Mouse (Mus musculus) limb, embryonic 10.5 days (tissue): ENCODE results near the gene Scube3. TPM values are rescaled to one million over a fixed set of nuclear protein-coding genes. Genes with fewer than 3 reads are reported as not detected.
A peak's percentile ranks its signal among the peaks of the same experiment; 100 is the strongest.

ENCODE experiments used
- DNase-seq: peaks from one replicate; pipeline ENCODE4 v3.0.0-alpha.2; 2017; ENCODE audit warnings: low spot score
- H3K27ac ChIP-seq: fragments of 300-500 bp; sonication (generic); 2 replicates; pipeline ENCODE4 v1.5.1; 2016; ENCODE audit warnings: mild to moderate bottlenecking
- H3K27me3 ChIP-seq: fragments of 300-500 bp; sonication (generic); 2 replicates; pipeline ENCODE4 v1.6.1; 2016; ENCODE audit warnings: low read depth, mild to moderate bottlenecking; ENCODE audit not compliant: poor library complexity, severe bottlenecking
- H3K36me3 ChIP-seq: fragments of 300-500 bp; sonication (generic); 2 replicates; pipeline ENCODE4 v1.6.1; 2016; ENCODE audit warnings: mild to moderate bottlenecking, moderate library complexity
- H3K4me1 ChIP-seq: fragments of 300-500 bp; sonication (generic); 2 replicates; pipeline ENCODE4 v1.6.1; 2016
- H3K4me3 ChIP-seq: fragments of 300-500 bp; sonication (generic); 2 replicates; pipeline ENCODE4 v1.5.1; 2016; ENCODE audit warnings: mild to moderate bottlenecking, moderate library complexity
- H3K9me3 ChIP-seq: fragments of 300-500 bp; sonication (generic); replicated peaks from 2 replicates; pipeline ENCODE4 v1.6.1; 2016; ENCODE audit warnings: mild to moderate bottlenecking
- WGBS: fragments of 180-500 bp; shearing (Covaris S2); methylation state at CpG from one replicate; pipeline ENCODE4 v1.1.7; 2016; 5-methylcytosine and 5-hydroxymethylcytosine counted together
- polyA plus RNA-seq: library from polyadenylated mRNA; unstranded; fragments of >200 nt; fragmentation: Nextera tagmentation; extraction: Ambion mirVana; gene quantifications from 2 replicates; pipeline ENCODE4 v1.2.1, GENCODE M21; 2016

The Scube3 gene
- polyA plus RNA-seq, 1 experiment from 2014 or later: 11.0 TPM

DNA sequence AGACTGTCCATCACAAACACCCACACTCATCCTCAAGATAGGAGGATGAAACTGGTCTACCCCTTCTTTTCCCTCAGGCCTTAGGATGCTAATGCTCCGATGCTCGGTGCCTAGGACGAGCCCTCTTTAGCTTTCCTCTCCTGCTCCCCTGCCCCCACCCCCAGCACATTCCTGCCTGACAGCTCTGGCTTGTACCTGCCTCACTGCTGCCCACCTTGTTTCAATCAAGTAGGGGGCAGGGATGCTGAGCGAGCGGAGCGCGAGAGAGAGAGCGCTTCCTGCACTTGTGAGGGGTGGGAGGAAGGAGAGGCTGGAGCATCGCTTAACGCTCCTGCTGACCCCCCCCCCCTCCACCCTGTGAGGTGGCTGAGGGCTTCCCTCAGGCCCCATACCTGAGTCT, 18.4 kb downstream of the Scube3 start:
- H3K27me3 ChIP-seq: peaks cover 33% of the 10 kb centered on the region
- H3K36me3 ChIP-seq: peaks cover 92% of the 10 kb centered on the region
- H3K9me3 ChIP-seq: no peaks in the 10 kb centered on the region
- 8% methylated on average over 10 of the region's 10 CpGs for WGBS
- DNase-seq: peak; percentile 89
- H3K4me3 ChIP-seq: peak overlapping the region; percentile 29
- peak overlapping the region; percentile 81 for H3K27ac ChIP-seq
- peaks cover 70% of the 10 kb centered on the region for H3K4me1 ChIP-seq

GRCm38 (mm10) chr17:28161310-28161881, 19.5 kb downstream of the Scube3 start:
- H3K4me1 ChIP-seq: peaks cover 63% of the 10 kb centered on the region
- 22% methylated on average over 11 of the region's 11 CpGs for WGBS
- H3K9me3 ChIP-seq: no peaks in the 10 kb centered on the region
- H3K27ac ChIP-seq: peak overlapping the region; percentile 81
- DNase-seq: peak; percentile 71
- H3K36me3 ChIP-seq: peaks cover 92% of the 10 kb centered on the region
- peaks cover 33% of the 10 kb centered on the region for H3K27me3 ChIP-seq
- H3K4me3 ChIP-seq: peak overlapping the region; percentile 29

DNA sequence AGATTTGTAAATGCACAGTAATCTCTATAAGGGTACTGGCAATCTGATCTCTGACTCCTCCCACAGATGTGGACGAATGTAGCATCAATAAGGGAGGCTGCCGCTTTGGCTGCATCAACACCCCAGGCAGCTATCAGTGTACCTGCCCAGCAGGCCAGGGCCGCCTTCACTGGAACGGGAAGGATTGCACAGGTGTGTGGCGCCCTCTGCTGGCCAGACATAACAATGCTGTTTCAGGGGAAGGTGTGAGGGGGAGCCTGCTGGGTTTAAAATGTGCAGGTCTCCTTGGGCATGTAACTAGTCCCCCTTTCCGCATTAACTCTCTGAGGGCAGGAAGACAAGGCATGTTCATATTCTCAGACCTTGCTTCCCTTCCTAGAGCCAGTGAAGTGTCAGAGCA, 21.7 kb downstream of the Scube3 start:
- Histone ChIP-seq H3K9me3 (no peaks in the 10 kb centered on the region), H3K27ac (no peak overlapping the region), H3K36me3 (peaks cover 93% of the 10 kb centered on the region), H3K27me3 (peaks cover 24% of the 10 kb centered on the region), H3K4me1 (peaks cover 41% of the 10 kb centered on the region), H3K4me3 (no peak overlapping the region; the same call in 1 of the 2 replicates)
- peak; percentile 95 for DNase-seq
- 14% methylated on average over 6 of the region's 6 CpGs for WGBS

DNA sequence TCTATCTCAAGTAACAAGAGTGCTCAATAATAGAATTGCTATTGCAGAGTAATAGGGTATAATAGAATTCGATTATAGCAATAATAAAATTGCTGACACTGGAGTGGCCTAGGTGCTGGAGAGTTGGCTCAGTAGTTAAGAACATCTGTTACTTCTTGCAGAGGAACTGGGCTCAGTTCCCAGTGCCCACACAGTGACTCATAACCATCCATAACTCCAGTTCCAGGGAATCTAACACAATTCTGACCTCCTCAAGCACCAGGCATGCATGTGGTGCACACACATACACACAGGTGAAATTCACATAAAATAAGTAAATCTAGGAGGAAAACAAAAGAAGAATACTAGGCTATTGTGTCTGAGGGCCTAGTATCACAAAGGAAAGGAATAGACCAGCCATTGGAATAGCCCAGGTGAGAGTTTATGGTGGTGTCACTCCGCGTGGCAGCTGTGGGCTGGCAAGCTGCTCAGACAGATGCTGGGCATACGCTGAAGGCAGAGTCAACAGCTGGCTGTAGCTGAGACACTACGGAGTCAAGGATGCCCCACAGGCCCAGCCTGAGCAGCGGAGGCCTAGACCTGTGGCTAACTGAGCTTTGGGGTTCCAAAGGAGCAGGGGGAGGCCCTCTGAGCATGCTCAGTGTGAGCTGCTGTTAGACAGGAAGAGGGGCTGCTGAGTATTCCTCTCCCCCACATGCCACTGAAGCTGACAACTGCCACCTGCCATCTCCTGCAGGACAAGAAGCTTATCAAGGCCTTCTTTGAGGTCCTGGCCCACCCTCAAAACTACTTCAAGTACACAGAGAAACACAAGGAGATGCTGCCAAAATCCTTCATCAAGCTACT, 28.7 kb downstream of the Scube3 start:
- WGBS: 89% methylated on average over 6 of the region's 6 CpGs
- H3K9me3 ChIP-seq: no peaks in the 10 kb centered on the region
- peaks cover 30% of the 10 kb centered on the region for H3K4me1 ChIP-seq
- H3K27me3 ChIP-seq: no peaks in the 10 kb centered on the region
- no peak for DNase-seq
- H3K4me3 ChIP-seq: no peak overlapping the region
- no peak overlapping the region for H3K27ac ChIP-seq
- peaks cover 82% of the 10 kb centered on the region for H3K36me3 ChIP-seq

- WGBS: 75% methylated on average over 9 of the region's 9 CpGs
- Histone ChIP-seq H3K27ac (peak overlapping the region; percentile 1; the same call in 1 of the 2 replicates), H3K9me3 (no peaks in the 10 kb centered on the region), H3K4me3 (no peak overlapping the region), H3K4me1 (peaks cover 45% of the 10 kb centered on the region), H3K27me3 (no peaks in the 10 kb centered on the region), H3K36me3 (peaks cover 62% of the 10 kb centered on the region)
- DNase-seq: no peak
Observed at GRCm38 (mm10) chr17:28172690-28173089, 30.7 kb downstream of the Scube3 start.

DNA sequence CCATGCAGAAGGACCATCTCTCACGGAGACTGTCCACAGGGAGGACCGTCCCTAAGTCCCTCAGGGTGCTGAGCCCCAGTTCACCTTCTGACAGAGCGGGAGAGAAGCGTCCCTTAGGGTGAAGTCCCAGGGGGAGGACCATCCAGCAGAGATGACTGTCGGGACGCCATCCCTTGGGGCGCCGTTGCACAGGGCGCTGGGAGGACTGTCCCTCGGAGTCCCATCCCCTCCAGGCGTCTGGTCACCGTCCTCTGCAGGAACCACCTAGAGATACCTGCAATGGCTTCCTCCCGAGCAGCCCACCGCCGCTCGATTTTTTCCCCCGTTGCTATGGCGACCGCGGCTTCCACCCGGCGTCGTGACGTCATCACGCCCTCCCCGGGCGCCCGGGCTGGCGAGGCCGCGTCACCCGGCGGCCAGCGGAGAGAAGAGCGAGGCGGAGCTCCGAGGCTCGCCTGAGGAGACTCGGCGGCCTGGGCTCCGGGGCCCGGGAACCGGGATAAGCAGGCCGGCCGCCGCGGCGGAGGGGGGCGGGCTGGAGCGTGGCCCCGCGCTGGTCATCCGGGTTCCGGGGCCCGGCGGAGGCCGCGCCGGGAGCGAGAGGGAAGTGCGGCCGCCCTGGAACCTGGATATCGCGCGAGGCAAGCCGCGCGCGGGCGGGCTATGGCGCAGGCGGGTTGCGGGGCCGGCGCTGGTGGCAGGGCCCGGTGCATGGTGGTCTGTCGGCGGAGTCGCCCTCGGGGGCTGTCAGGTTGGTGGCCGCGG, 35.0 kb downstream of the Scube3 start, which contains the start of gene Zfp523:
Gene Zfp523 (plus strand): TSS at position 355 of the 765 bp plus-strand sequence.
- Histone ChIP-seq H3K27me3 (no peaks in the 10 kb centered on the region), H3K4me3 (peak within 1 kb of the TSS; percentile 72), H3K4me1 (peaks cover 76% of the 10 kb centered on the region), H3K36me3 (peaks cover 33% of the 10 kb centered on the region), H3K27ac (peak within 1 kb of the TSS; percentile 94), H3K9me3 (no peaks in the 10 kb centered on the region)
- WGBS: under 1% methylated on average over 74 of the region's 82 CpGs
- peak; percentile 98 for DNase-seq

- H3K27me3 ChIP-seq: no peaks in the 10 kb centered on the region
- peak overlapping the region; percentile 94 for H3K27ac ChIP-seq
- peaks cover 70% of the 10 kb centered on the region for H3K4me1 ChIP-seq
- H3K4me3 ChIP-seq: peak overlapping the region; percentile 72
- WGBS: 10% methylated on average over 22 of the region's 22 CpGs
- no peaks in the 10 kb centered on the region for H3K9me3 ChIP-seq
- no peak for DNase-seq
- peaks cover 27% of the 10 kb centered on the region for H3K36me3 ChIP-seq
Observed at GRCm38 (mm10) chr17:28177540-28178046, 35.7 kb downstream of the Scube3 start.

GRCm38 (mm10) chr17:28180331-28180730, 38.4 kb downstream of the Scube3 start:
- no peaks in the 10 kb centered on the region for H3K27me3 ChIP-seq
- H3K4me1 ChIP-seq: peaks cover 56% of the 10 kb centered on the region
- WGBS: 76% methylated on average over 4 of the region's 4 CpGs
- H3K27ac ChIP-seq: no peak overlapping the region
- peaks cover 16% of the 10 kb centered on the region for H3K36me3 ChIP-seq
- no peak for DNase-seq
- no peaks in the 10 kb centered on the region for H3K9me3 ChIP-seq
- no peak overlapping the region for H3K4me3 ChIP-seq

DNA sequence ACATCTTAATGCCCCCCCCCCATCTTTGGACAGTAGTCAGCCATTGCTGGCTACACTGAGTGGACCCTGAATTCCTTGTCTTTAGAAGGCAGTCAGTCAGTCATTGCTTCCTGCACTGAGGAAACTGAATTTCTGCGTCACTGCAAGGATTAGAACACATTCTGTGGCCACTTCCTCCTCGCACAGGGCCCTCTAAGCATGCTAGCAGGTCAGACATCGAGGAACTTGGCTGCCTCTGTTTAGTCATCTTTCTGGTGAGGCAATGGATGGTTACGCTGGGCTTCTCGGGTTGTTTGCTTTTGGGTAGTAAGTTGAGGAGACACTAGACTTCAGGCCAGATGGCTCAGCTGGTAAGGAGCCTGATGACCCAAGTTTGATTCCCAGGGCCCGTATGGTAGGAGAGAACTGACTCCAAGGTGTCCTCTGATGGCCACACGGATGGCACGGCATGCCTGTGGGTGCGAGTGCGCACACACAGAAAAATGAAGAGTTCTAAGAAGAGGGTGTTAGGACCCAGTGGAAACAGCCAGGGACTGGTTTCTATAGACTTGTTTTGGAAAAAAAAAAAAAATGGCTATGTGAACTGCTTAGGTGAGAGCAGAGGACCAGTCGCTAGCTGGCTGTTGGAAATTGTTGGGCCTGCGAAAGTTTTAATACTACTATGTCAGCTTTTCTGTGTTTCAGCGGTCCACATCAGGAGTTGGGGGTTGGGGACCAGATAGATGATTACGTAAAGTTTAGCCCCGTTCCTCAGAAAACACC, 39.0 kb downstream of the Scube3 start:
- peaks cover 51% of the 10 kb centered on the region for H3K4me1 ChIP-seq
- peaks cover 22% of the 10 kb centered on the region for H3K36me3 ChIP-seq
- H3K4me3 ChIP-seq: no peak overlapping the region
- no peaks in the 10 kb centered on the region for H3K9me3 ChIP-seq
- 91% methylated on average over 15 of the region's 15 CpGs for WGBS
- DNase-seq: no peak
- no peak overlapping the region for H3K27ac ChIP-seq
- no peaks in the 10 kb centered on the region for H3K27me3 ChIP-seq

DNA sequence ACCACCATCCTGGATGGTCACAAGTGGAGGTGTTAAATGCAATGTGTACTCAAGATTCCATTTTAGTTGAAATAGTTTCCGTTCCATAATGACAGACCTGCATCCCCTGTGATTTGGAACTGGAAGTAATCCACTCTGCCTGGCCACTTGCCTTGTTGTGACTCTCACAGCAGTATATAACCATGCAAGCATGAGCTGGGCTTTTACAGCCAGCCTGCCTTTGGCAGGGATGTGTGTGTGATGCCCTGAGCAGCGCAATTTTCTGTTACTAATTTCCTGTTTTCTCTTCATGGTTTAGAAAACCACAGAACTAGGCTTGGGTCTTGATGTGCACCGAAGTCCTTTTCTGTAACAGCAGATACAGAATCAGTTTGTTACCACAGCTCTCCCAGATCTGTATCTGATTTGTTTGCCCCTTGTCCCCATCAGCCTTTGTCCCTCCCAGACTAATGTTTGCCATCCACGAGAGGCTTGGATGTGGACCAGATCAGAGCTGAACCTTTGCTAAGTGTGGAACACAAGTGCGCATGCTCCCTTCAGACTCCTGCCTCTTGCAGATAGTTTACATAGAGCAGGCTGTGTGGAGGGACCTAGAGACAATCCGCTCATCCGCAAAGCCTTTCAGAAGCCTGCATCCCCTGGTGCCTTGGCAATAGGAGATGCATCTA, 43.2 kb downstream of the Scube3 start:
- Histone ChIP-seq H3K27me3 (no peaks in the 10 kb centered on the region), H3K9me3 (no peaks in the 10 kb centered on the region), H3K36me3 (peaks cover 28% of the 10 kb centered on the region), H3K4me3 (no peak overlapping the region), H3K4me1 (peaks cover 19% of the 10 kb centered on the region), H3K27ac (no peak overlapping the region)
- 88% methylated on average over 7 of the region's 7 CpGs for WGBS
- DNase-seq: no peak

- DNase-seq: no peak
- no peak overlapping the region for H3K4me3 ChIP-seq
- no peak overlapping the region for H3K27ac ChIP-seq
- H3K9me3 ChIP-seq: no peaks in the 10 kb centered on the region
- 88% methylated on average over 5 of the region's 5 CpGs for WGBS
- H3K36me3 ChIP-seq: peaks cover 52% of the 10 kb centered on the region
- H3K4me1 ChIP-seq: 0 out of 2 replicates have a peak, but pooled peaks cover under 1% of the 10 kb centered on the region
- no peaks in the 10 kb centered on the region for H3K27me3 ChIP-seq
Observed at GRCm38 (mm10) chr17:28188313-28188712, 46.4 kb downstream of the Scube3 start.

DNA sequence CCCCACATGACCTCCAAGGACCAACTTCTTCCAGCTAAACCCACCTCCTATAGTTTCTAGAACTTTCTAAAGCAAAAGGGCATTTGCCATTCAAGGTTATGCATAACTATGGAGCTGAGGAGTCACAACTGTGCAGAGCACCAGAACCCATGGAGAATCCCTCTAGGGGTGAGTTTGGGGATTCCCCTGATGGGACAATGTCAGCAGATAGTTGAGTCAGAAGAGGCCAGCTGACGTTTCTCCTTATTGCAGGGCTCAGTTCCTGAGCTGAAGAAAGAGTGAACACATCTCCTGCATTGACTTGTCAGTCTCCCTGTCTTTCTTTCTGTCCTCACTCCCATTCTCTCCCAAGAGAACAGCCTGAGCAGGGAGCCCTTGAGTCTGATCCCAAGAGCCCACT, 50.8 kb downstream of the Scube3 start:
- Histone ChIP-seq H3K27me3 (no peaks in the 10 kb centered on the region), H3K9me3 (no peaks in the 10 kb centered on the region), H3K4me1 (peaks cover 6% of the 10 kb centered on the region; the same call in 1 of the 2 replicates), H3K27ac (no peak overlapping the region), H3K4me3 (no peak overlapping the region), H3K36me3 (peaks cover 75% of the 10 kb centered on the region)
- no peak for DNase-seq
- 76% methylated on average over 1 of the region's 1 CpGs for WGBS
